Mouse (Mus musculus) limb, embryonic 15.5 days (tissue): ENCODE measurements around the gene Cops3. TPM values are rescaled to one million over a fixed set of nuclear protein-coding genes. Genes with fewer than 3 reads are reported as not detected.
A peak's percentile ranks its signal among the peaks of the same experiment; 100 is the strongest.

Experiments used
- ATAC-seq: fragments of 200-750 bp; cut with Nextera tagmentation; 2 replicates; pipeline ENCODE4 v1.8.0; 2017; ENCODE audit warnings: low read depth, moderate TSS enrichment; ENCODE audit not compliant: insufficient number of reproducible peaks, low FRiP score, low TSS enrichment
- H3K27ac ChIP-seq: fragments of 300-500 bp; sonication (generic); 2 replicates; pipeline ENCODE4 v1.5.1; 2015; ENCODE audit warnings: moderate library complexity, mild to moderate bottlenecking, inconsistent platforms
- H3K27me3 ChIP-seq: fragments of 300-500 bp; sonication (generic); 2 replicates; pipeline ENCODE4 v1.6.1; 2015; ENCODE audit warnings: inconsistent platforms
- H3K36me3 ChIP-seq: fragments of 300-500 bp; sonication (generic); 2 replicates; pipeline ENCODE4 v1.6.1; 2015; ENCODE audit warnings: inconsistent platforms
- H3K4me1 ChIP-seq: fragments of 300-500 bp; sonication (generic); 2 replicates; pipeline ENCODE4 v1.6.1; 2015; ENCODE audit warnings: inconsistent platforms
- H3K4me2 ChIP-seq: fragments of 300-500 bp; sonication (generic); 2 replicates; pipeline ENCODE4 v1.6.1; 2015; ENCODE audit warnings: mild to moderate bottlenecking, inconsistent platforms
- H3K4me3 ChIP-seq: fragments of 300-500 bp; sonication (generic); 2 replicates; pipeline ENCODE4 v1.5.1; 2015; ENCODE audit warnings: mild to moderate bottlenecking, inconsistent platforms
- H3K9ac ChIP-seq: fragments of 300-500 bp; sonication (generic); 2 replicates; pipeline ENCODE4 v1.6.1; 2015; ENCODE audit warnings: inconsistent platforms
- H3K9me3 ChIP-seq: fragments of 300-500 bp; sonication (generic); 2 replicates; pipeline ENCODE4 v1.6.1; 2016; ENCODE audit warnings: inconsistent platforms
- WGBS: fragments of 180-500 bp; shearing (Covaris S2); methylation state at CpG from one replicate; pipeline ENCODE4 v1.1.7; 2015; 5-methylcytosine and 5-hydroxymethylcytosine counted together
- polyA plus RNA-seq: library from polyadenylated mRNA; unstranded; fragments of >200 nt; fragmentation: Nextera tagmentation; extraction: Ambion mirVana; gene quantifications from 2 replicates; pipeline ENCODE4 v1.2.1, GENCODE M21; 2015

The Cops3 gene
- polyA plus RNA-seq, 1 experiment from 2014 or later, result 177 TPM

- H3K36me3 ChIP-seq, result peaks cover 12% of the 10 kb centered on the region
- peak within 1 kb of the TSS; percentile 50 for H3K4me3 ChIP-seq
- H3K4me2 ChIP-seq, result peak within 1 kb of the TSS; percentile 97
- H3K4me1 ChIP-seq, result peaks cover 11% of the 10 kb centered on the region
- no peaks in the 10 kb centered on the region for H3K9me3 ChIP-seq
- under 1% methylated on average over 51 of the region's 51 CpGs for WGBS
- no peak; the same call in 1 of the 2 replicates for ATAC-seq
- H3K9ac ChIP-seq, result peak within 1 kb of the TSS; percentile 50
- no peak within 1 kb of the TSS for H3K27ac ChIP-seq
- H3K27me3 ChIP-seq, result no peaks in the 10 kb centered on the region
These were observed 52.3 kb downstream of the Cops3 start, which contains the start of gene Pld6 for GRCm38 (mm10) chr11:59787199-59787781. TSS of gene Pld6 (minus strand) at chr11:59787645.

- Histone ChIP-seq H3K27ac (no peak overlapping the region), H3K36me3 (peaks cover 5% of the 10 kb centered on the region), H3K4me2 (peak overlapping the region; percentile 97), H3K4me1 (peaks cover 11% of the 10 kb centered on the region), H3K4me3 (peak overlapping the region; percentile 50), H3K27me3 (no peaks in the 10 kb centered on the region), H3K9ac (peak overlapping the region; percentile 50; the same call in 1 of the 2 replicates), H3K9me3 (no peaks in the 10 kb centered on the region)
- no peak for ATAC-seq
- WGBS, result 49% methylated on average over 15 of the region's 15 CpGs
These were observed 53.0 kb downstream of the Cops3 start for GRCm38 (mm10) chr11:59786444-59787198.

- no peak overlapping the region for H3K4me3 ChIP-seq
- WGBS, result 88% methylated on average over 6 of the region's 6 CpGs
These were observed 56.0 kb downstream of the Cops3 start for GRCm38 (mm10) chr11:59783591-59783990.

DNA sequence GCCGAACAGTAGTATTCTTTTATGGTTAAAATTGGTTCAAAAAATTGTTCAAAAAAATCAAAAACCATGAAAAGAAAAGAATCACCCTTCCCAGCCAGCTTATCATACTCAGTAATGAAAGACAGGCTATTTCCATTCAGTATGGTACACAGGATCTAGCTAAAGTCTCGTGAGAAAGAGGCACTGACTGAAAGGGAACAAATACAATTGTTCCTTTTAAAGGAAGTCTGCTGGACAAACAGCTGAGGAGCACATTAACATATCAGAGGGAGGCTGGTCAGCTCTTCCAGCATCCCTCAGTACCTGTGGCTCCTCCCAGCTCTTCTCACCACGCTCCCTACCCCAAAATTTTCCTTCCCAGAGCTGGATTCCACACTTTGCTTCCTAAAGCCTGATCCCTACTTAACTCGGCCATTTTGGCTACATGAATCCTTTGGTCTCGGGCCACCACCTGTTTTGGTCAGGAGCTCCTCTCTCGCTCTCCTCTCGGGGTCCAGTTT is 57.5 kb downstream of the Cops3 start:
- 71% methylated on average over 7 of the region's 7 CpGs for WGBS
- H3K9me3 ChIP-seq, result no peaks in the 10 kb centered on the region
- no peak overlapping the region for H3K4me2 ChIP-seq
- H3K9ac ChIP-seq, result no peak overlapping the region
- peaks cover 5% of the 10 kb centered on the region for H3K4me1 ChIP-seq
- no peak overlapping the region for H3K4me3 ChIP-seq
- no peaks in the 10 kb centered on the region for H3K27me3 ChIP-seq
- peaks cover 18% of the 10 kb centered on the region for H3K36me3 ChIP-seq
- H3K27ac ChIP-seq, result no peak overlapping the region
- no peak for ATAC-seq

More at GRCm38 (mm10) chr11:59783591-59783990, 56.0 kb downstream of the Cops3 start:
- Histone ChIP-seq H3K36me3 (peaks cover 6% of the 10 kb centered on the region; the same call in 1 of the 2 replicates), H3K9me3 (no peaks in the 10 kb centered on the region), H3K27ac (no peak overlapping the region), H3K27me3 (no peaks in the 10 kb centered on the region), H3K4me1 (peaks cover 11% of the 10 kb centered on the region), H3K9ac (no peak overlapping the region), H3K4me2 (no peak overlapping the region)
- ATAC-seq, result no peak

- ATAC-seq, result no peak
- Histone ChIP-seq H3K4me1 (no peaks in the 10 kb centered on the region), H3K36me3 (peaks cover 37% of the 10 kb centered on the region), H3K9me3 (no peaks in the 10 kb centered on the region), H3K4me3 (no peak overlapping the region), H3K9ac (no peak overlapping the region), H3K27ac (no peak overlapping the region), H3K27me3 (no peaks in the 10 kb centered on the region), H3K4me2 (no peak overlapping the region)
- WGBS, result 74% methylated on average over 4 of the region's 4 CpGs
These were observed 59.4 kb downstream of the Cops3 start for GRCm38 (mm10) chr11:59780241-59780640.

GRCm38 (mm10) chr11:59779406-59779805 is 60.2 kb downstream of the Cops3 start:
- H3K9me3 ChIP-seq, result no peaks in the 10 kb centered on the region
- H3K27me3 ChIP-seq, result no peaks in the 10 kb centered on the region
- no peak overlapping the region for H3K27ac ChIP-seq
- no peaks in the 10 kb centered on the region for H3K4me1 ChIP-seq
- no peak overlapping the region for H3K9ac ChIP-seq
- H3K4me3 ChIP-seq, result no peak overlapping the region
- ATAC-seq, result no peak
- H3K36me3 ChIP-seq, result peaks cover 45% of the 10 kb centered on the region
- no peak overlapping the region for H3K4me2 ChIP-seq
- 77% methylated on average over 4 of the region's 4 CpGs for WGBS

- no peaks in the 10 kb centered on the region for H3K27me3 ChIP-seq
- H3K9me3 ChIP-seq, result no peaks in the 10 kb centered on the region
- H3K4me3 ChIP-seq, result no peak overlapping the region
- peaks cover 51% of the 10 kb centered on the region for H3K36me3 ChIP-seq
- no peaks in the 10 kb centered on the region for H3K4me1 ChIP-seq
- 63% methylated on average over 1 of the region's 1 CpGs for WGBS
- ATAC-seq, result no peak
- H3K4me2 ChIP-seq, result no peak overlapping the region
- no peak overlapping the region for H3K9ac ChIP-seq
- no peak overlapping the region for H3K27ac ChIP-seq
These were observed 60.8 kb downstream of the Cops3 start for GRCm38 (mm10) chr11:59778874-59779223.

GRCm38 (mm10) chr11:59778181-59778873 is 61.3 kb downstream of the Cops3 start:
- 61% methylated on average over 9 of the region's 9 CpGs for WGBS
- H3K4me3 ChIP-seq, result no peak overlapping the region
- no peaks in the 10 kb centered on the region for H3K9me3 ChIP-seq
- ATAC-seq, result no peak
- no peaks in the 10 kb centered on the region for H3K4me1 ChIP-seq
- H3K4me2 ChIP-seq, result no peak overlapping the region
- H3K27me3 ChIP-seq, result no peaks in the 10 kb centered on the region
- H3K36me3 ChIP-seq, result peaks cover 56% of the 10 kb centered on the region
- H3K9ac ChIP-seq, result no peak overlapping the region
- no peak overlapping the region for H3K27ac ChIP-seq

DNA sequence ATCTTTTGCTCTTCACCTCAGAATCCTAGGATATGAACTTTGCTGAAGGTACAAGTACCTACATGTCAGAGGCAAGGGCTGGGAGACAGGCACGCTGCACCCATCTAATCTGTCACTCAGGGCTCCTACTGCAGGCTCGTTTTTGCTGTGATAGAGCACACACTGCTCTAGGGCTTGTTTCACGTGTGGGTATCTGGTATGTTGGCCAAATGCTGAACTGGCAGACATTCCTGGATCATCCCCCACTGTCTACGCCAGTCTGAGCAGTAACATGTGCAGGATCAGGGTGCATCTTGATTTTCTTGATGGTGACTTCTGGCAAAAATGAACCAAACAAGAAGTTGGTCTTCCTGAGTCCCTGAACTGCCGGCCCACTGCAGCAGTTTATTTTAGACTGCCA is 62.4 kb downstream of the Cops3 start:
- H3K4me2 ChIP-seq, result no peak overlapping the region
- H3K4me3 ChIP-seq, result no peak overlapping the region
- H3K9ac ChIP-seq, result no peak overlapping the region
- WGBS, result 78% methylated on average over 5 of the region's 5 CpGs
- peaks cover 65% of the 10 kb centered on the region for H3K36me3 ChIP-seq
- H3K4me1 ChIP-seq, result no peaks in the 10 kb centered on the region
- no peaks in the 10 kb centered on the region for H3K27me3 ChIP-seq
- no peak overlapping the region for H3K27ac ChIP-seq
- ATAC-seq, result no peak
- H3K9me3 ChIP-seq, result no peaks in the 10 kb centered on the region

DNA sequence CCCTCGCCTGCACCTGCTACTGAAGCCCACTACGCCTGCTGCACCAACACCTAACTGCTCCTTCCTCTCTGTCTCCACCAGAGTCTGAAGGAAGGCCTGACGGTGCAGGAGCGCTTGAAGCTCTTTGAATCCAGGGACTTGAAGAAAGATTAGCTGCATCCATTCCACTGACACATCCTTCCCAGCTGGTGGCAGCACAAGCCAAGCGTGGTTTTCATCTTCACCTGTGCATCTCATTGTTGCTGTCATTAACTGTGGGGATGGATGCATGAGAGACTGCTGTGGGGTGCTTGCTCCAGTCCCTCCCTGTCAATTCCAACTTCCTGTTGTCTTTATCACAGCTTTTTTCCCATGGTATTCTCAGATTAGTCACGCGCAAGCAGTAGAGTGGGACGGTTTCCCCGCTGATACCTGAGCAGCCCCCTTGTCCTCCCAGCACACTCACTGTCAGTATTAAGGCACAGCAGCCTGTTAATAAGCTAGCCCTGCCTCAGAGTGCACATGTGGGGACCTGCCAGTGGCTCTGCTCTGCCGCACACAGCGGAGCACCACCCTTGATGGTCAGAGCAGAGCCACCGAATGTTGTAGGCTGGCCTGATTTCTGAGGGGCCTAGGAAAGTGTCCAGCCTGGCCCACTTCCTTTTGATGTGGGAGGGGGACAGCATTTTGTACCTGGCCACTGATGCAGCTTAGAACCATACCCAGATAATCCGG is 64.0 kb downstream of the Cops3 start:
- ATAC-seq, result no peak
- WGBS, result 88% methylated on average over 13 of the region's 13 CpGs
- no peak overlapping the region for H3K27ac ChIP-seq

GRCm38 (mm10) chr11:59774522-59774921 is 65.1 kb downstream of the Cops3 start:
- Histone ChIP-seq H3K27me3 (no peaks in the 10 kb centered on the region), H3K4me3 (no peak overlapping the region), H3K4me1 (no peaks in the 10 kb centered on the region), H3K9ac (no peak overlapping the region), H3K36me3 (peaks cover 91% of the 10 kb centered on the region), H3K4me2 (no peak overlapping the region), H3K9me3 (no peaks in the 10 kb centered on the region), H3K27ac (no peak overlapping the region)
- WGBS, result 91% methylated on average over 4 of the region's 4 CpGs
- no peak for ATAC-seq

More for the DNA sequence above, 64.0 kb downstream of the Cops3 start:
- H3K4me3 ChIP-seq, result no peak overlapping the region
- no peaks in the 10 kb centered on the region for H3K27me3 ChIP-seq
- no peak overlapping the region for H3K4me2 ChIP-seq
- H3K4me1 ChIP-seq, result no peaks in the 10 kb centered on the region
- H3K9ac ChIP-seq, result no peak overlapping the region
- peaks cover 82% of the 10 kb centered on the region for H3K36me3 ChIP-seq
- no peaks in the 10 kb centered on the region for H3K9me3 ChIP-seq
